Mouse (Mus musculus): ENCODE results near the gene Traf1.

The Traf1 gene

DNA sequence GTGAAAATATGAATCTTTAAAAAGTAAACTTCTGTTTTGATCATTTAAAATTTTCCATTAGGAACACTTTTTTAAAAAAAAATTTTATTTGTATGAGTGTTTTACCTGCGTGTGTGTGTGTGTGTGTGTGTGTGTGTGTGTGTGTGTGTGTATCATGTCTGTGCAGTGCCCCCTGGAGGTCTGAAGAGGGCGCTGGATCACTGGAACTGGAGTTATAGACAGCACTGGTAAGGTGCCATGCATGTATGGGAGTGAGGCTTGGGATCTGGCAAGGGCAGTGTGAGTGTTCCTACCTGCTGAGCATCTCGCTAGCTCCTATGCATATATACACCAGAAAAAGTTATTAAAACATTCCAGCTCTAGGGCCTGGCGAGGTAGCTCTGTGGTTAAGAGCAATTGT is 59.8 kb downstream of the Traf1 start:
- DNase-seq (ENCODE audit: low read depth, low spot score) = peak; percentile 66

DNA sequence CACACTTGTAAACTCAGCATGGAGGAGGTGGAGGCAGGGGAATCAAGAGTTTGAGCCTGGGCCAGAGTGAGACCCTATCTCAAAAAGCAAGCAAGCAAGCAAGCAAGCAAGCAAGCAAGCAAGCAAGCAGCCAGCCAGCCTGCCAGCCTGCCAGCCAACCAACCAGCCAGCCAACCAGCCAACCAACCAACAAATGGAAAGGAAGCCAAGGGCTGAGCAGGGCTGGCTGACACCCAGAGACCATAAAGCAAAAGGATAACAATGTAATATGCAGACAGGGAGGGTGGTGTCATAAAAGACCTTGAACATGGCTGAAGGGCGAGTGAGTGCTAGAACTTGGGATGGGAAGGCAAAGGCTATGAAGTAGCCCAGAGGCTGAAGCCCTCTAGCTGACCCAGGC is 61.2 kb downstream of the Traf1 start:
- no peak for DNase-seq (ENCODE audit: low read depth, low spot score)

DNA sequence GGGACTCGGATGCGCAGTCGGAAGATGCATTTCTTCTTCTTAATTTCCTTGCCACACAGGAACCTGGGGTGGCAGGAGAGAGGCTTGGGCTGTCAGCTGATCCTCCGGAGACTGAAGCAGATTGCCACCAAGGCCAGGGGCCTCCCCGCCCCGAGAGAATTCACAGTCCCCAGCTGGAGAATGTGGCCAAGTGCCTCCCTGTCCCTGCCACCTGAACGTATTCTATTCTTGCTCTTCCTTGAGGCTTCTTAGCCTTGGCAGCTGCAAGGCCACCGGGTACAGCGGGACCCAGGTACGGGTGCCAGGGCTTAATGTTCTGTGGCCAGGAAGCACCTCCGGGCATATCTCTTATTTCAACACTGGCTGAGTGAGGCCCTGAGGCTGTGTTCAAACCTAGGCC is 61.9 kb downstream of the Traf1 start:
- DNase-seq (ENCODE audit: low read depth, low spot score) = no peak

DNA sequence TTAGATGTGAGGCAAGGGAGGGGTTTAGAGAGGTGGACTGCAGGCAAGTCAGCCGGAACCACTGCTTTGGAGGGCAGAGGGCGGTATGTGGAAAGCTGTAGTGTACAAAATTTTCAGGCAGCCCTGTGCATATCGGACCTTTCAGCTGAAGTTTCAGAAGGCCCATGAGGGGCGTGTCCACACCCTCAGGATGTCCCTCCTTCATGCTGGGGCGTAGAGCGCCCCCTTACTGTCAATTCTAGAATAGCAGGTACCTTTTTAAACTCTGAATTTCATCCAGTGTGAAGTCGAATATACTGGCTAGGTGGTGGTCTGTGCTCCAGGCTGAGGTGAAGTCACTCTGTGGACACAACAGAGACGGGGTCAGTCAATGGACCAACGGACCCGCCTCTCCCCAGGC is 63.8 kb downstream of the Traf1 start:
- peak; percentile 85 for DNase-seq (ENCODE audit: low read depth, low spot score)

DNA sequence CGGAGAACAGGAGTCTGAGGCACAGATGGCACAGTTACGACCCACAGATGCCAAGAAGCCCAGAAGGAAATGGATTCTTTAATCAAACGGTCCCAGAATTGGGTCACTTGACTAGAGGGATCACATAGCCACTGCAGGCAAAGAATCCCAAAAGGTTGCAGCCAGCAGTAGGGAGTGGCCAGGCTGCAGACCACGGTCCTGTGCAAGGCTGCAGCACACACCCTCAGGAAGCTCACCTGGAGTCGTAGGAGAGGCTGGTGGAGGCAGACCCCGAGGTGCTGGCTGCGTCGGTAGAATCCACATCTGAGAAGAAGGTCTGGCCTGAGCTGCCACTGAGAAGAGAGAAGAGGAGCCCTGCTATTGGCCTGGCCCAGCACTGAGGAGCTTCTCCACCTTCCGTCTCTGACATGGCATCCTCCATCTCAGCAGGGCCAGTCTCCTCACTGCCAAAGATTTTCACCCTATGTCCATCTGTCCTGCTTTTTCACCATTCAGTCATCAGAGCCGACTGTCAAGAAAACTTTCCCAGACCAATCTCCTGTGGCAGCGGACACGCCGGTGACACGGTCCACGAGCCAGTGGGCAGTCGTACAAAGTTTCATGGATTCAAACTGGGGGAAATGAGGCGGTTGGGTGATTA is 64.6 kb downstream of the Traf1 start:
- DNase-seq (ENCODE audit: low read depth, low spot score) = no peak

DNA sequence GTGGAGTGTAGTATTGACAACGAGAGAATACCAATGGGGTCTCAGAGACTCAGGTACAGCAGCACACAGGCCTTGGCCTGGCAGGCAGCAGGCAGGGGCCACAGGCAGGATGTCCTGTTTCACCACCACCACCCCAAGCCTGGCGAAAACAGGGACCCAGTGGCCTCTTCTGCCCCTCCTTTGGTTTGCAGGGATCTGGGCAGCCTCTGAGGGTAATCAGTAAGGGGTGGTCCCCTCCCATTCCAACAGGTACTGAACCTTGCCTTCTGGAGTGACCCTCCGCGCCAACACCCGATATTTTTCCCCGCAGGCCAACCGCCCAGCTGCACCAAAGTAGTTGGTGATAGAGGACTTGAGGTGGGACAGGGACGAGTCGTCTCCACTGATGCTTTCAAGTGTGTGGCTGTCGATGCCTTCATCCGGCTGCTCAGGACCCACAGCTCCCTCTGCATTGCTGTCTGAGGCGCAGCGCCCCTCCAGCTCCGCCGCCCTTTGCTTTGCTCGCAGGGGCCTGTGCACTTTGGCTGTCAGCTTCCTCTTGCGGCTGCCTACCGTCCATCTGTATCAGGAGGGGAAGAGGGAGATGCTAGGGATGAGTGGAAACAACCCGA is 66.0 kb downstream of the Traf1 start:
- DNase-seq (ENCODE audit: low read depth, low spot score) = peak; percentile 52

DNA sequence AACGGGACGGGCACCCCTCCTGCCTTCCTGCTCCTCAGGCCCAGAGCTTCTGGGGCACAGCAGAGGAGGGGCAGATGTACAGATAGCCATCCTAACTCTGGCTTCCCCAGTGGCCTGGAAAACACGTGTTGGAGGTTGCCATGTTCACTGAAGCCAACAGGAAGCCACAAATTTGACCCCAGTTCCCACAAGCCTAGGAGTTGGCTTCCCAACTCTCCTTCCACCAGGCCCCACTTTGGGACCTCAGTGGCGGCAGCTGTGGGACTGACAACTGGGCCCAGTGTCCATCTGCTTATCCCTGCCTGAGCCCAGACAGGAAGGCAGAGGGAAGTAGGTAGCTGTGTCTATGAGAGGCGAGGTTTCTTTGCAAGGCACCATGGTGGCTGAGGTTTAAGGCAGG is 67.6 kb downstream of the Traf1 start:
- no peak for DNase-seq (ENCODE audit: low read depth, low spot score)
